ENCODE assay signal across 10 mouse cellular contexts in genomic region chr2:157375794-157376757, GRCm38 (mm10). TPM values are rescaled to one million over a fixed set of nuclear protein-coding genes. Genes with fewer than 3 reads are reported as not detected.
DNase-seq lines count a peak whose midpoint lies in the region; ATAC-seq lines count a peak whose summit lies in the region.
"Had no signal": no experiment of that assay in that cellular context is flagged by ENCODE, and none has a peak within 500 bp of the region (broad histone marks: within the 10 kb centered on the region; RNA-seq: fewer than 3 reads in every experiment).

No protein-coding gene starts in this region.

- ATAC-seq in forebrain, embryonic 16.5 days = no peak
- no peak for ATAC-seq in midbrain, embryonic 12.5 days (ENCODE audit: low FRiP score, low read depth)
- ATAC-seq in erythroid progenitor cell, adult 5-6 weeks (replicated peaks; ENCODE audit: low FRiP score, poor library complexity, severe bottlenecking) = no peak

- H3K36me3 ChIP-seq in forebrain, embryonic 16.5 days (ENCODE audit: control insufficient read depth, insufficient read depth) = peaks cover 3% of the 10 kb centered on the region; the same call in 1 of the 2 replicates
- H3K36me3 ChIP-seq in midbrain, embryonic 12.5 days = peaks cover 20% of the 10 kb centered on the region

- H3K27me3 ChIP-seq in forebrain, embryonic 16.5 days (replicated peaks; ENCODE audit: control insufficient read depth, insufficient read depth, low read length) = no peaks in the 10 kb centered on the region
- H3K27me3 ChIP-seq in midbrain, embryonic 12.5 days = no peaks in the 10 kb centered on the region

- H3K9me3 ChIP-seq in forebrain, embryonic 16.5 days (ENCODE audit: control insufficient read depth, low read length) = no peaks in the 10 kb centered on the region
- H3K9me3 ChIP-seq in midbrain, embryonic 12.5 days = no peaks in the 10 kb centered on the region

- H3K9ac ChIP-seq in forebrain, embryonic 16.5 days (replicated peaks; ENCODE audit: low read depth, low read length) = 0 out of 2 replicates have a peak overlapping the region, but pooled peaks have one; percentile 16
- 0 out of 2 replicates have a peak overlapping the region, but pooled peaks have one; percentile 24 for H3K9ac ChIP-seq in midbrain, embryonic 12.5 days (replicated peaks)

- no peak overlapping the region for H3K4me3 ChIP-seq in forebrain, embryonic 16.5 days (replicated peaks; ENCODE audit: low read length)
- H3K4me3 ChIP-seq in midbrain, embryonic 12.5 days = no peak overlapping the region

- H3K4me2 ChIP-seq in forebrain, embryonic 16.5 days (ENCODE audit: low read length) = 0 out of 2 replicates have a peak overlapping the region, but pooled peaks have one; percentile 11
- H3K4me2 ChIP-seq in midbrain, embryonic 12.5 days (replicated peaks) = peak overlapping the region; percentile 31

- DNase-seq in adrenal gland, adult 2 months = peak; percentile 14
- no peak for DNase-seq in adrenal gland, adult 18-20 months (ENCODE audit: low spot score in 2 of 2)
- peak; percentile 36 for DNase-seq in NIH3T3 (ENCODE audit: low read depth)
- no peak for DNase-seq in natural killer cell, adult 2 months (ENCODE audit: low spot score in 2 of 2)
- no peak for DNase-seq in cerebellum, postnatal 25 days

- 9% methylated on average over 14 of the region's 14 CpGs for WGBS in forebrain, embryonic 16.5 days
- WGBS in midbrain, embryonic 12.5 days = 11% methylated on average over 14 of the region's 14 CpGs

- no peak overlapping the region for H3K27ac ChIP-seq in forebrain, embryonic 16.5 days (ENCODE audit: low read length)
- H3K27ac ChIP-seq in midbrain, embryonic 12.5 days (replicated peaks) = peak overlapping the region; percentile 60

- peaks cover 10% of the 10 kb centered on the region for H3K4me1 ChIP-seq in forebrain, embryonic 16.5 days (replicated peaks; ENCODE audit: control insufficient read depth, insufficient read depth, low read length)
- H3K4me1 ChIP-seq in midbrain, embryonic 12.5 days = peaks cover 15% of the 10 kb centered on the region

RNA-seq across cellular contexts. Expression of gene Manbal, which starts 8.7 kb away (rescaled TPM):
- total RNA-seq in adrenal gland, adult 2 months (2021) = 10 to 100 TPM; 31.0 to 37.6 TPM
- 85.8 and 87.4 TPM in 2 replicates for polyA plus RNA-seq in adrenal gland, adult 2 months (2012; rRNA removed)
- total RNA-seq in adrenal gland, adult 18-20 months (2021) = 10 to 100 TPM; 27.6 to 28.1 TPM
- 97.5 and 105 TPM in 2 replicates for polyA plus RNA-seq in forebrain, embryonic 16.5 days (2015; fragmentation: Nextera tagmentation; extraction: Ambion mirVana)
- 66.5 and 75.6 TPM in 2 replicates for polyA plus RNA-seq in midbrain, embryonic 12.5 days (2016; fragmentation: Nextera tagmentation; extraction: Ambion mirVana)
- total RNA-seq in erythroid progenitor cell, adult 5-6 weeks (2015; ENCODE audit: low replicate concordance) = 15.9 and 26.0 TPM in 2 replicates
- 3.3 and 9.4 TPM in 2 replicates for total RNA-seq in erythroid progenitor cell, adult 5-6 weeks (2017; ENCODE audit: low replicate concordance)

RNA-seq across cellular contexts. Expression of gene Ghrh, which starts 28.8 kb away (rescaled TPM):
- not detected for total RNA-seq in adrenal gland, adult 2 months (2021)
- not detected in 2 replicates for polyA plus RNA-seq in adrenal gland, adult 2 months (2012; rRNA removed)
- total RNA-seq in adrenal gland, adult 18-20 months (2021) = not detected
- polyA plus RNA-seq in forebrain, embryonic 16.5 days (2015; fragmentation: Nextera tagmentation; extraction: Ambion mirVana) = 0.80 TPM in 1 of 2 replicates, not detected in the other
- polyA plus RNA-seq in midbrain, embryonic 12.5 days (2016; fragmentation: Nextera tagmentation; extraction: Ambion mirVana) = 1.0 and 1.1 TPM in 2 replicates
- not detected in 2 replicates for total RNA-seq in erythroid progenitor cell, adult 5-6 weeks (2015; ENCODE audit: low replicate concordance)
- not detected in 2 replicates for total RNA-seq in erythroid progenitor cell, adult 5-6 weeks (2017; ENCODE audit: low replicate concordance)
- total RNA-seq: gastrocnemius, postnatal 4 days; left cerebral cortex, postnatal 14 days had no signal

RNA-seq across cellular contexts. Expression of gene Src, which starts 42.2 kb away (rescaled TPM):
- total RNA-seq in adrenal gland, adult 2 months (2021) = 10 to 100 TPM; 12.6 to 22.7 TPM
- polyA plus RNA-seq in adrenal gland, adult 2 months (2012; rRNA removed) = 28.4 and 29.4 TPM in 2 replicates
- total RNA-seq in adrenal gland, adult 18-20 months (2021) = 10 to 100 TPM; 11.8 to 13.8 TPM
- polyA plus RNA-seq in forebrain, embryonic 16.5 days (2015; fragmentation: Nextera tagmentation; extraction: Ambion mirVana) = 32.2 and 36.6 TPM in 2 replicates
- polyA plus RNA-seq in midbrain, embryonic 12.5 days (2016; fragmentation: Nextera tagmentation; extraction: Ambion mirVana) = 33.5 and 36.6 TPM in 2 replicates
- 0.36 and 0.42 TPM in 2 replicates for total RNA-seq in erythroid progenitor cell, adult 5-6 weeks (2015; ENCODE audit: low replicate concordance)
- 0.39 and 1.1 TPM in 2 replicates for total RNA-seq in erythroid progenitor cell, adult 5-6 weeks (2017; ENCODE audit: low replicate concordance)

Comparison
In these comparisons a context has a peak if more than half of its experiments do, and no peak if none do; other contexts are left out.
1. DNase-seq: peak in adrenal gland, adult 2 months (single experiment) and NIH3T3 (single experiment); none in adrenal gland, adult 18-20 months (0 of 2), natural killer cell, adult 2 months (0 of 2) and cerebellum, postnatal 25 days (0 of 2).
2. RNA of gene Src, which starts 42.2 kb away (total RNA-seq): 12.6 to 22.7 TPM in adrenal gland, adult 2 months and 11.8 to 13.8 TPM in adrenal gland, adult 18-20 months; 0.36 to 1.1 TPM in erythroid progenitor cell, adult 5-6 weeks; every median in the first group is over 4 times any median in the second.